Mouse (Mus musculus): ENCODE data around the gene Mgat5.
A peak's percentile ranks its signal among the peaks of the same experiment; 100 is the strongest.

Mgat5 gene

DNA sequence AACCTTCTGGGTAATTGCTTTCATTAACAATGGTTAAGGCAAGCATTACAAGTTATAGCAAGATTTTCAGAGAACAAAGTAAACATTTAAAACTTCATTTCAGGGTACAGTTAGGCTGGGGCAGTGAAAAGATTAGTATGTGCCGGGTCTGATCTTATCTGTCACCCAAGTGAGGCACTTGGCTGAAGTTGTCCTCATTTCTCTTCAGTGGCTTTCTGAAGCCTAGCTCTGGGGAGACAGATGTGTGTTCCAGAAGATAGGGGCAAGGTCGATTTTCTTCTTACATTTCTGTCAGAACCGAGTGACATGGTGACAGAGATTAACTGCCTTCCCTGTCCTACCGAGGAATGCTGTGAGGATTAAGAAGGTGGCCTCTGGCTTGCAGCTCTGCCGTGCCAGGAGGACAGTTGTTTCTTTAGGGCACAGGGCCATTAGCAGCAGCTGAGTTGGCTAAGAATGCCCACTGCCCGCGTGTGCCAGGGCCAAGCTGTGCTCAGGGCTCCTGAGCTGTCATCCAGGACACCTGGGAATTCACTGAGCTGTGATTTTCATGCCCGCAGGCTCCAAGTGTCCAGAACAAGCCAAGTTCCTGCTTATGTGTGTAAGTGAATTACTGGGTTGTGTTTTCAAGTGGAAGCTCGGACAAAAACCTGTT lies 134.1 kb downstream of the Mgat5 start:
- DNase-seq (ENCODE audit: low spot score), result no peak

DNA sequence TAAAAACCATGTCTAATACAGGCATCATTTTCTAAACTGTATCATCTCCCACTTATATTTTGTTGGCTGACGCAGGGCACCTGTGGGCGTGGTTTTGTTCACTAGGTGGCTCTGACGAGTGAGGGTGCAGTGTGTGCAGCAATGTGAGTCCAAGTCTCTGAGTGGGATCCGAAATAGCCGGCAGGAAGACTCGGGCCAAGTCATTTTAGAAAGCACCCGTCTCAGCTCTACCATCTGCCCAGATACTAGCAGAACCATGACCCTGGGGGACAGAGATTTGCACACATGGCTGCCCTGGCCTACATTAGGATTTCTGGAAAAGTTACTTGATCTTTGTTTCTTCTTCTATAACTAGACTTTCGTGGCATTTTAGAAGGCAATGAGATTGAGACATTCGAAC lies 135.5 kb downstream of the Mgat5 start:
- DNase-seq (ENCODE audit: low spot score), result no peak

DNA sequence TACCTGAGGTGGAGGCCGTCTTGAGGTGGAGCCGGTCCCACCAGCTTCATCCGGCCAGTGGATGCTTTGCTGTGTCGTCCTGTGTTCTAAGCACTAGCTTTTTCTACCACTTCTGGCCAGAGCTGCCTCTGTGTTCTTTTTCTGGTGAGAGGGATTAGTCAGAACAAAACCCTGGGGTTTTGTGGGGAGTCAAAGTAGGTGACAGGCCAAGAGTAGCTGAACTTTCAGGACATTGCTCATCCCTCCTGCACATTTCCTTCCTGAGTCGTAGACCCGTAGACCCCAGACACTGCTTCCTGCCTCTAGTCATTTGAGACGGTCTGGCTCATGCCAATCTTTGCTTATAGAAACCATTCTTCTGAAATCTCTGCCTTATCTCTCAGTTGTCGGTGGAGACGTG lies 140.1 kb downstream of the Mgat5 start:
- no peak for DNase-seq (ENCODE audit: low spot score)

DNA sequence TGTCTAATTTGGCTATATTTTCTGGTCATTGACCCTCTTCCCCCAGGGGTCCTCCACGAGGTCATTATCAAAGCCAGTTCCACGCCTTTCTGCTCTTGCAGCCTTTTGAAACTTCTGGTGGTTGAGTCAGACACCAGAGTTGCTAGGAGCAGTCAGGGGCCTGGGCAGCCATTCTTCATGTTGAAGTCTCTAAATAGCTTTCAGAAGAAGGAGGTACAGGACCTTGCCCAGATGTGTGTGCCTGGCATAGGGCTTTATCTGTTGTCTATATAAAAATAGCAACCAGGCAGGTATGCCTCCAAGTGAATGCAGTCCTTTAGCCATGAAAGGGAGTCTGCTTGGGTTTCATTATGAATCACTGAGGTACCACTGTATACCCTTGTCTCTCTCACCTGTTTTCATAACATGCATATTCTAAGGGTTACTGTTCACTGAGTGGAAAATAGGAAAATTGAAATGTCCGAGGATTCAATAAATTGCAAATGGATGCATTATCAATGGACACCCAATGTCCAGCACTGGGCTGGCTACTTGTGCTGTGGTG lies 141.9 kb downstream of the Mgat5 start:
- DNase-seq (ENCODE audit: low spot score), result no peak

DNA sequence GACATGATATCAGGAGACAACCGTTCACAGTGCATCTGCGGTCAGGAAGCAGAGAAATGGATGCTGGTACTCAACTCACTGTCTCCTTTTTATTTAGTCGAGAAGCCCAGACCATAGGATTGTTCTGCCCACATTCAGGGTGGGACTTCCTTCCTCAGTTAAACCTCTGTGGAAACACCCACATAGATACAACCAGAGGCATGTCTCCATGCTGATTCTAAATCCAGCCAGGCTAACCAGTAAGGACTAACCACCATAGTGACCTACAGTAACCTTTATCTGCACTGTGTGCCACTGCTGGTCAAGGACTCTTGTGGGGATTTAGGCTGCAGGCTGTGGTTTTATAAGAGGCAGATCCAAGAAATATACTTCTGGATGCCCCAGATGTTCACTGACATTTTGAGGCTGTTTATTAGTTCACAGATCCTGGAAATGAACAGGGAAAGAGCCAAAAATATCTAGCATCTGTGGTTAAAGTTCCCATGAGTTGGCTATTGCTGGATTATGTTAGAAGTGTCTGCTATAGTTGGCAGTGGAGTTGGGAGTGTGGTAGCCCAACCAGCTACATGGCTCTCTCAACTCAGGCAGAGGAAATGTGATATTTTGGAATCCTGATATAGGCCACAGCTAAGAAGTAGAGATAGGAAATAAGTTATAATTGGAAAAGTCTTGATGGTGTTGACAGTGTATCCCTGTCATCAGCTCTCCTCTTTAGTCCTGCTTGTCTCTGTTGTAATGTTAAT lies 143.2 kb downstream of the Mgat5 start:
- DNase-seq (ENCODE audit: low spot score), result no peak

DNA sequence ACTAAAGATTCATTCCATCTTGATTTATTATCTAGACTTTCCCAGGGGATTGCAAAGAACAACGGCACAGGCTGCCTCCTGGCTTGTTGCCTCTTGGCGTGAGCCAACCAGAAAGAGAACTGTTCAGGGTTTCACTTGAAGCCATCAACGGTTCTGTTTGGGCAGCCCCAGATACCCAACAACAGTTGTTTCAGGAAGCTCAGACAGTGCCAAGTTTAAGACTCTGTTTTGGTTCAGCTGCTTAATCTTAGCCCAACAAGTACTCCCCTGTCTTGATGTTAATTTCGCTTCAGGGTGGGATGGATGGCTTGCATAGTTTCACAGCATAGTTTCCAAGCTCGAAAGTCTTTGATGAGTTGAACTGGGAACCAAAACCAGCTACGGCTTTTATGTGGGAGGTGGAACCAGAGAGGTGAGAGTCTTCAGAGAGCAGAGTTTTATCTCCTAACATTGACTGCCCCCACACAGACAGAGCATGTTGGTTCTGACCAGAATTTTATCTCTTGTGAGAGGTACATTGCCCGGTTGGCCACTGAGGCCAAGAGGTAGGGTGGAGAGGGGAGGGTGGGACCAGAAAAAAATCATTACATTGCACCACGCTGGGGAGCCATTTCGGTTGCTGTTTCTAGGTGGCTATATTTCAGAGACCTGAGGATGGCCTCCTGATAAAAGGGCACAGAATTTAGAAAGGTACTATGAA lies 144.0 kb downstream of the Mgat5 start:
- DNase-seq (ENCODE audit: low spot score), result peak; percentile 29

DNA sequence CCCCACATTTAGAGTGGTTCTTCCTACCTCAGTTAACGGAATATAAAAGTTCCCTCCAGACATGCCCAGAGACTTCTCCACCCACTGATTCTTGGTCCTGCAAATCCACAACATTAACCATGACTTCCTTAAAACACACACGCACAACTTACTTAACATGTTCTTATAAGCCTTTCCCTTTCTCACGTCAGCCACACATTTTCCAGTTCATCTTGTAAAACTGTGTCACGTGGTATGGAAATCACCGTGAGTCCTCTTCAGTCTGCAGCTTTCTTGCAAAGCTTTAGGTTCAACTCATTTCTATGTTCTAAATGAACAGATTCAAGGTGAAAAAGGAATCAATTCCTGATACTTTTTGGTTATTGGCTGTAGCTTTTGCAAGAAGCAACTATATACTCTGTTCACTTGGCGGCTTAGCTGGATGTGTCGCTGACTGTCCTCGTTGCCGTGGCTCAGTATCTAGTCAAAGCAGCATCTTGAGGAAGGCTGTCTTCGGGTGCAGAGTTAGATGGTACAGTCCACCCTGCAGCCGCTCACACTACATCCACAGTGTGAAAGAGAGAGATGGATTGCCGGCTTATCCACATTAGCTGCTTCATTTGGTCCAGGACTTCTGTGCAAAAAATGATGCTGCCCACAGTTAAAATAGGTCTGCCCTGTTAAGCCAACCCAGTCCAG lies 146.7 kb downstream of the Mgat5 start:
- DNase-seq (ENCODE audit: low spot score), result no peak

DNA sequence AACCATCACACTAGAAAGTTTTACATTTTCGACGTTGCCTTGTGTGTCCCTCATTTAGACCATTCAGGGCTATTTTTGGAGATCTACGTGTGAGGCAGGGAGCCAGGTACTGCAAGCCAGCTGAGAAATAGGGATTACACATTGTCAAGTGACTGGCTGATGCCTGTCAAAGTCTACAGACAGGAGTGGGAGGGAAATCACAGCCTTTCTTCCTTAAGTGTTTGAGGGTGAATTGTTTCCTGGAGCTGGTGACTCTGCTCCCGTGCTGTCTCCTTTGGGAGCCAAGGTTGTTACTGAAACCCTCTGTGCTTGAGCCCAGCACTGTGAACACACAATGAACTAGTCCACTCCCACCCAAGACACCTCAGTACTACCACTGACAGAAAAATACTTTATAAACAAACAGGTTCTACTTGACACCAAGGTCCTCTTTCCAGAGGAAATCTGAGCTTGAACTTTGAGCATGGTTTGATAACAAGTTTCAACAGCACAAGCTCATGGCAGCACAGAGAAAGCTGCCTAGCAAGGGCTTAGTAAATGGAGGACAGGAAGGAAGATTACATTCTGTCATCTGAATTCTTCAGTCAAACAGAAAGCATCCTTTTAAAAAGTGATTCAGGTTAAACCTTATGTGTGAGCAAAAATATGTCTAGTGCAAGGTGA lies 147.4 kb downstream of the Mgat5 start:
- no peak for DNase-seq (ENCODE audit: low spot score)

DNA sequence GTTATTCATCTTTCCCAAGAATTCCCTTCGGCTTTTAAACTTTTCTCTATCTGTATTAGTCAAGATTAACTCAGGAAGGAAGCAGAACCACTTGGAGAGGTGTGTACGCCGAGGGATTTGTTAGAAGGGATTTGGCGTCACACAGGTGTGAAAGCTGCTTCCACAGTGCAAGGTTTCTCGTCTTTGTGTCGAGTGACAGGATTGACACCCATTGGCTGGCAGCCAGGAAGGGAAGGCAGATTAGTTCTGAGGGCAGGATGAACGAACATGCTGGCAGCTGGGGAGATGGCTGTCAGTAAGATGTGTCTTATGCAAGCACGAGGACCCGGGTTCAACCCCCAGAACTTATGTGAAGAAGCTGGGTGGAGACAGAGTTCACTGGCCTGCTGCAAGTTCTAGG lies 148.6 kb downstream of the Mgat5 start:
- no peak for DNase-seq (ENCODE audit: low spot score)

DNA sequence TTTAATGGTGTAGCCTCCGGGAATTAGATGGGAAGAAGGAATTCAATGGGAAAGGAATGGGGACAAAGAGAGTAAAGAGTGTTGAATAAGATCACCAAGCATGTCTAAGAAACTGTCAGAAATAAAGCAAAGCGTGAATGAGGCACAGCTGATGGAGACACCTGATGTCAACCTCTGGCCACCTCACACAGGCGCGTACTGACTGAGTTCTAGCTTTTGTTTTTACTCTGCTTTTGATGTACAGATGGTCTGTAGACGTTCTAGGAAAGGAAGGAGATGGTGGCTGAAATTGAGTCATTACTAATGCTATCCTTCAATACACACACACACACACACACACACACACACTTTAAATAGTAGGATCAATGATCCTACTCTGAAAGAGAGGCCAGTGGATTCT lies 149.3 kb downstream of the Mgat5 start:
- no peak for DNase-seq (ENCODE audit: low spot score)

DNA sequence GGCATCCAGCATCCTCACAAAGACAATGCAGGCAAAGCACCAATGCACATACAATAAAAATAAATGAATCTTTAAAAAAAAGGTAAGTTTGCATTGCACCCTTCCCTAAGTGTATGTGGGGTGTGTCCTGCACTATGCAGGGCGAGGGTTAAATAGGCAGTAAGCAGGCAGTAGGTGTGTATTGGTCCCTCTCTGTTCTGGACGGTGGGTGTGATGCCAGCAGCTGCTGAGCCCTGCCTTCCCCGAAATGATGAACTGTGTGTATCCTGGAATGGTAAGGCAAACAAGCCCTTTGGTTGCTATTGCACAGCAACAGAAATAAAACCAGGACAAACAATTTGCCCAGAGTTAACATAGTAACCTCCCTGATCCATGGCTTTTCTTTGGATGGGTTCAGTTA lies 150.2 kb downstream of the Mgat5 start:
- no peak for DNase-seq (ENCODE audit: low spot score)

DNA sequence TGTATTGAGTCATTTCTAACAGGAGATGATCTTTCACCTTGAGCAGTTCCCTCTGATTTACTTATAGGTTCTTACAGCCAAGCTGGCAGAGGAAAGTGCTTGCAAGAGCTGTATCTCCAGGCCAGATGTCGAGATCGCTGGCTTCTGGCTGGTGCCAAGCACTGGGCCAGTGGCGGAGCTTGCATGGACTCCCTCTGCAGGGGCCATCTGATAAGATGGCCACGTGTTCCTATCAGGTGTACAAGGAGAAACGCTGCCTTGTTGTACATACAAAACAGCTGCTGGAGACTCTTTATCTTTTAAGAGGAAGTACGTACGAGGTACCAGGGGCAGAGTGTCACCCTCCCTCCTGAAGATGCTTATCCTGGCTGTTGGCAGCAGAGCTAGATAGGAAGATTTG lies 158.8 kb downstream of the Mgat5 start:
- no peak for DNase-seq (ENCODE audit: low spot score)

DNA sequence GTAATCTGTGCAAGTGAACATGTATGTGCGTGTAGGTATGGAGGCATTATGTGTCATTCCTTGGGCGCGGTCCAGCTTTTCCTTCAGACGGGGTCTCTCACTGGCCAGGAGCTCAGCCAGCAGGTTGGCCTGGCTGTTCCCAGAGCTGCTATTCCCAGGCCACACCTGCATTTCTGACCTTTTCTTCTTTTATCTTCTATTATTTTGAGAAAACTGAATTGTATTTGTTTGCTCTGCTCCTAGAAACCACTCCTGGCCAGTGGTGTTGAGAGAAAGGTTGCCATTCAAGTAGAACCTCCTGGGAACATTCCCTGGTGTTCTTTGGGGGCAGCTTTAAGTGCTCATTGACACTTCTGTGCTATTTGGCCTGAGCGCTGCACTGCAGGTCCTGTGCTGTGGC lies 160.9 kb downstream of the Mgat5 start:
- no peak for DNase-seq (ENCODE audit: low spot score)

DNA sequence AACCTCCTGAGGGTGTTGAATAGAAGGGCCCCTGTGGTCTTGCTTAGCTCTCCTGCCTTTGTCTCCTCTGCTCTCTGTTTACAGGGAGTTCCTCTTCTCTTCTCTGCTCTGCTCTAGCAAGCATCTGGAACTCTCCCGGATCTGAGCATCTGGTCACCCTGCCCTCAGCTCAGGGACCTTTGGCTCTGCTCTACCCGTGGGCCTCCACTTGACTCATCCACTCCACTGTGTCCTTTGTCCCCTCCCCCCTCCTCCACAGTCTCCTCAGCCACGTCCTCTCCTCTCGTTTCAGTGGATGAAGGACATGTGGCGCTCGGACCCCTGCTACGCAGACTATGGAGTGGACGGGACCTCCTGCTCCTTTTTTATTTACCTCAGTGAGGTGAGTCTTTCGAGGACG lies 161.3 kb downstream of the Mgat5 start:
- DNase-seq (ENCODE audit: low spot score), result no peak

DNA sequence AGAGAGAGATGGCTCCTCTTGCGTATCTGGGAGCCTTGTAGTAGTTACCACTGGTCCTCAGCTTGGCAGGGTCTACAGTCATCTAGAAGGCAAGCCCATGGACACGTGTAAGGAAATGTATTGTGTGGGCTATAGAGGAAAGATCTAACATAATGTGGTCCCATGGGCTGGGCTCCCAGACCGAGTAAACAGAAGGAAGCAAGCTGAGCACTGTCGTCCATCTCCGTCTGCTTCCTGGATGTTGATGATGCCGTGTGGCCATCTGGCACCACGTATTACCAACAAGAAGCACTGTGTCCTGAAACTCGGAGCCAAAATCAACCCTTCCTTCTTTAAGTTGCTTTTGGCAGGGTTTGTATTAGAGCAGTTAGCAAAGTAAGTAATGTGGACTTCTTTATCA lies 163.7 kb downstream of the Mgat5 start:
- DNase-seq (ENCODE audit: low spot score), result no peak

DNA sequence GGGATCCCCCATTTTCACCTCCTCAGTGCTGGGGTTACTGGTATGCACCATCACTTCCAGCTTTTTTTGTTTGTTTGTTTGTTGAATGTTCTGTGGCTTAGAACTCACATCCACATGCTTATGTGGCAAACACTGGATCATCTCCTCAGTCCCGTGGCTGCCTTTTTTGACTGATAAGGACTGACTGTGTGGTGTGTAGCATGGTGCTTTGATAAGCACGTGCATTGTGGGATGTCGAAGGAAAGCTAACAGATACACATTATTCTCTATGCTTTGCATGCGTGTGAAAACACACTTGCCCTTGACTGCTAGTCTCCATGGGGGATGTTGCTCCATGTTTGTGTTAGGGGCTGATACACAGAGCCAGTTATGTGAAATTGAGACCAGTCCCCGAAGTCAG lies 164.7 kb downstream of the Mgat5 start:
- DNase-seq (ENCODE audit: low spot score), result no peak

DNA sequence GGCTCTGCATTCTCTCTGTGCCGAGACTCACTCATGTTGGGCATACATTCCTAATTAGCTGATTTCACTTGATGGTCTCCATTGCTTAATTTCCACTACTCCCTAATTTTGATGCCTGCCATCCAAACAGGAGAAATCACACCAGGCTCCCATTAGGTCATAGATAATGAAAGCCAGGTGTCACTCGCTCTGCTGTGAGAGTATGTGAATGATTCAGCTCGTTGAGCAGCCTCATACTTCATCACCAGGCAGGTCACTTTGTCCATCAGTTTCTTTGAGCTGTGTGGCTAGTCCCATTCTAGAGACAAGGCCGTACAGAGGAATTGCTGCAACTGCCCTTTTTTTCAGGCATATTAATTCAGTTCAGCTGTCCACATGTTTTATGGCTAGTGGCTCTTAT lies 167.3 kb downstream of the Mgat5 start:
- DNase-seq (ENCODE audit: low spot score), result no peak

DNA sequence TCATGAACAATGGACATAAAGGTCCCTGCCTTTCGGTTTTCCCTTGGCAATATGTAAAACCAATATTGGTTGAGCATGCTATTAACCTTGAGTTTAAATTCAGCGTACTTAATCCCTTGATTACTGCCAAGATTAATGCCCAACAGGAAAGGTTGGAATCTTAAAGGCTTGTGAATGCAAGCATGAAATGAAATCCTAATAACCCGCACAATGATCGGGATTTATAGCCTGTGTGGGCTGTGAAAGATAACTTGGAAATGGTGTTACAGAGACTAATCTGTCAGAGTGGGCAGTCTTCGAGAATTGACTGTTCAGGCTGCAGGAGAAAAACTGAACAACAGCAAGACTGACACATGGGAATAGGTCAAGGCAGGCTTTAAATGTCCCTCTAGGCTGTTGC lies 168.7 kb downstream of the Mgat5 start:
- DNase-seq (ENCODE audit: low spot score), result no peak

DNA sequence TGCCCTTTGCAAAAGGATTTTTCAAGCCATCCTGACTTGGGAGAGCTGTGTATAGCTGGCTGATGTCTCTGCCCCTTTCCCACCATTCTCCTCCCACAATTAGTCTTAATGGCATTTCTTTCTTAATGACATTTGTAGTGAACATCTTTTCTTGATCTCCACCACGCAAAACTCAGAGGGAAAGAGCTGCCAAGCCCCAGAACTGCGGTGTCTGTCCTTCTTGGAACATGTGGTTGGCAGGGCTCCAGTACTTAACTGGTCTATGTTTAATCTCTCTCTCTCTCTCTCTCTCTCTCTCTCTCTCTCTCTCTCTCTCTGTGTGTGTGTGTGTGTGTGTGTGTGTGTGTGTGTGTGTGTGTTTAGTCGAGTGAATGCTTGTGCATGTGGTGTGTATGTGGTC lies 169.3 kb downstream of the Mgat5 start:
- DNase-seq (ENCODE audit: low spot score), result no peak

DNA sequence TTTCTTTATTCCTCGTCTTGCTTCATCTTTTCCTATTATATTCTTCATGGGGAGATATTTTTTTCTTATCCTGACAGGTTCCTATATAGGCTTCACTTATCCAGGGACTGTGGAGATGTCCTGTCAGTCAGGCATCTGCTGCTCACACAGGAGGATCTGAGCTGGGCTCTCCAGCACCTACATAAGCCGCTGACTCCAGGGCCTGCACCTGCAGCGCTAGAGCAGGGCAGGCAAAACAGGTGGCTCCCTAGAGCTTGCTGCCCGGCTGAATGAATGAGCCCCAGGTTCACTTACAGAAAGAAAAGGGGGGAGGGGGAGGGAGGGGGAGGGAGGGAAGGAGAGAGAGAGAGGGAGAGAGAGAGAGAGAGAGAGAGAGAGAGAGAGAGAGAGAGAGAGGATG lies 175.3 kb downstream of the Mgat5 start:
- DNase-seq (ENCODE audit: low spot score), result no peak

DNA sequence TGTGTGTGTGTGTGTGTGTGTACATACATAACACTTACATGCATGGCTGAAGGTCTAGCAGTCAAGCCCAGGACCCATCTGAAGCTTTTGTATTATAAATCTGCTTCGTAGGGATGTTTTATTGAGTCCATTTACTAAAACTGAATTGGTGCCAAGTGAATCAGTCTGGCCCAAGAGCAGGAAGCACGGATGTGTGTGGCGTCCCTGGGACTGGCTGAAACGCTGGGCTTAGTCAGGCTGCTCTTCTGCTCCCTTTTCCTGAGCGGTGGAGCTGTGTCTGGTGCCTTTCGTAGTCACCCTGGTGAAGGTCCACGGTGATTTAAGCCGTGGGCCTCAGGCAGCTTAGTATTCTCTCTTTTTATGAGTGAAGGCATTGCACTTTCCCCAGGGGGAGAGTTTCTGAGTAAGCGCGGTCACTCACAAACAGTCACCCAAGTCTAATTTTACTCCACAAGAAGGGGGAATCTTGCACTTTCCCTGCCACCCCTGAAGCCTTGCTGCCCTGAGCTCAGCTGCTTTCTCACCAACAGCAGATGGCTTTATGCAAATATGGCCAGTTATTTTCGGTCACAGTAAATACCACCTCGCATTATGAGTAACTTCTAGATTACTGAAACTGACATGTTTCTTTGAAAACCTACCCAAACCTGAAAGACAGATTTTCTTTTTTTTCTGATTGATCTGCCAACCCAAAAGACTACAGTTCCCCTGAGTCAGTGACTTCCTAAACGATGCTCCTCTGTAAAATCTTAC lies 176.1 kb downstream of the Mgat5 start:
- no peak for DNase-seq (ENCODE audit: low spot score)

Measured in ovary, adult 18-20 months (tissue).